Mouse (Mus musculus) embryo, embryonic 9.5 days (tissue): Measurements from ENCODE around the gene Elp4.
A peak's percentile ranks its signal among the peaks of the same experiment; 100 is the strongest.

ENCODE experiments used
- DNase-seq: peaks from one replicate; pipeline ENCODE4 v3.0.0-alpha.2; 2017; ENCODE audit errors: extremely low spot score

Gene Elp4

GRCm38 (mm10) chr2:105726657-105727056 is 177.7 kb downstream of the Elp4 start:
- DNase-seq = no peak

- no peak for DNase-seq
Observed at GRCm38 (mm10) chr2:105715409-105716115, 188.8 kb downstream of the Elp4 start.

- DNase-seq = no peak
Observed at GRCm38 (mm10) chr2:105710511-105710910, 193.9 kb downstream of the Elp4 start.

- no peak for DNase-seq
Observed at GRCm38 (mm10) chr2:105709126-105709525, 195.2 kb downstream of the Elp4 start.

- DNase-seq = no peak
Observed at GRCm38 (mm10) chr2:105705320-105705719, 199.0 kb downstream of the Elp4 start.

- DNase-seq = no peak
Observed at GRCm38 (mm10) chr2:105702586-105702985, 201.8 kb downstream of the Elp4 start.

- DNase-seq = no peak
Observed at GRCm38 (mm10) chr2:105701781-105702180, 202.6 kb downstream of the Elp4 start.

- DNase-seq = no peak
Observed at GRCm38 (mm10) chr2:105698631-105699030, 205.7 kb downstream of the Elp4 start.

GRCm38 (mm10) chr2:105697741-105698140 is 206.6 kb downstream of the Elp4 start:
- no peak for DNase-seq

- peak; percentile 35 for DNase-seq
Observed at GRCm38 (mm10) chr2:105691296-105691695, 213.1 kb downstream of the Elp4 start.

- peak; percentile 72 for DNase-seq
Observed at GRCm38 (mm10) chr2:105689771-105690639, 214.4 kb downstream of the Elp4 start.

GRCm38 (mm10) chr2:105689304-105689770 is 215.0 kb downstream of the Elp4 start:
- DNase-seq = peak; percentile 77

- DNase-seq = peak; percentile 49
Observed at GRCm38 (mm10) chr2:105688436-105689303, 215.7 kb downstream of the Elp4 start.

GRCm38 (mm10) chr2:105688011-105688410 is 216.4 kb downstream of the Elp4 start:
- peak; percentile 45 for DNase-seq

- DNase-seq = peak; percentile 76
Observed at GRCm38 (mm10) chr2:105687317-105687991, 216.9 kb downstream of the Elp4 start.

GRCm38 (mm10) chr2:105686363-105687316 is 217.7 kb downstream of the Elp4 start:
- no peak for DNase-seq

- DNase-seq = no peak
Observed at GRCm38 (mm10) chr2:105685651-105686050, 218.7 kb downstream of the Elp4 start.

- DNase-seq = peak; percentile 46
Observed at GRCm38 (mm10) chr2:105684991-105685650, 219.2 kb downstream of the Elp4 start.

- DNase-seq = peak; percentile 20
Observed at GRCm38 (mm10) chr2:105683771-105684410, 220.5 kb downstream of the Elp4 start.
